Mouse (Mus musculus): ENCODE measurements around the gene 4921524J17Rik. TPM values are rescaled to one million over a fixed set of nuclear protein-coding genes. Genes with fewer than 3 reads are reported as not detected.
A peak's percentile ranks its signal among the peaks of the same experiment; 100 is the strongest.

4921524J17Rik gene
- polyA plus RNA-seq, 1 experiment from 2014 or later, result 63.7 TPM

DNA sequence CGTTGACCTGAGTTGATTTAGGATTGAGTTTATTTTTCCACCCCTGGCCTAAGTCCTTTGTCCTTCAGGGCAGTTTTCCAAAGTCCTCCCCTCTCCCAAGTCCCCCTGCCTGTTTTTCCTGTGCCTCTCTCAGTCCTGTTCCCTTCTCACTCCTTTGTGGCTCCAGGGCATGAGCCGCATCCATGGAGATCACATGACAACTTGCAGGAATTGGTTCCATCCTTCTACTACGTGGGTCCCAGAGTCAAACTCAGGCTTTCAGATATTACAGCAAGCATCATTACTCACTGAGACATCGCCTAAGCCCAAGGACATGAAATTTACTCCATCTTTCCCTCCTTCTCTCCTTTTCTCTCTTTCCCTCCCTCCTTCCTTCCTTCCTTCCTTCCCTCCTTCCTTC is 70.4 kb downstream of the 4921524J17Rik start:
- H3K4me2 ChIP-seq, result peak overlapping the region; percentile 69
- peak overlapping the region; percentile 70 for H3K9ac ChIP-seq
- peak overlapping the region; percentile 98 for H3K27ac ChIP-seq
- no peak for ATAC-seq (replicated peaks; ENCODE audit: insufficient number of reproducible peaks, insufficient read depth, low FRiP score, low read depth)
- H3K9me3 ChIP-seq (replicated peaks), result no peaks in the 10 kb centered on the region
- no peaks in the 10 kb centered on the region for H3K27me3 ChIP-seq
- peaks cover 47% of the 10 kb centered on the region for H3K4me1 ChIP-seq (replicated peaks)
- H3K4me3 ChIP-seq, result peak overlapping the region; percentile 59
- peaks cover 16% of the 10 kb centered on the region; the same call in 1 of the 2 replicates for H3K36me3 ChIP-seq
- 43% methylated on average over 4 of the region's 4 CpGs for WGBS

Other genes with a start within 250 kb of the 4921524J17Rik start
- gene Olfr371, start 206.8 kb downstream of the 4921524J17Rik start, polyA plus RNA-seq (2015; fragmentation: Nextera tagmentation; extraction: Ambion mirVana), result not detected in 2 replicates
- gene Orc6, start 133.2 kb downstream of the 4921524J17Rik start, polyA plus RNA-seq (2015; fragmentation: Nextera tagmentation; extraction: Ambion mirVana), result 48.1 and 56.1 TPM in 2 replicates
- gene Vps35, start 133.0 kb downstream of the 4921524J17Rik start, polyA plus RNA-seq (2015; fragmentation: Nextera tagmentation; extraction: Ambion mirVana), result 103 and 106 TPM in 2 replicates
- gene Mylk3, start 46.5 kb downstream of the 4921524J17Rik start, polyA plus RNA-seq (2015; fragmentation: Nextera tagmentation; extraction: Ambion mirVana), result 214 and 224 TPM in 2 replicates
- gene Gpt2, start 59.7 kb upstream of the 4921524J17Rik start, polyA plus RNA-seq (2015; fragmentation: Nextera tagmentation; extraction: Ambion mirVana), result 5.5 and 8.3 TPM in 2 replicates
- 130 and 133 TPM in 2 replicates for gene Dnaja2, start 122.5 kb upstream of the 4921524J17Rik start, polyA plus RNA-seq (2015; fragmentation: Nextera tagmentation; extraction: Ambion mirVana)